Mouse (Mus musculus): ENCODE measurements around the gene Pip5k1b.

Gene Pip5k1b

GRCm38 (mm10) chr19:24417659-24418004, 138.0 kb downstream of the Pip5k1b start:
- DNase-seq (ENCODE audit: low read depth, low spot score): no peak

GRCm38 (mm10) chr19:24416975-24417658, 138.6 kb downstream of the Pip5k1b start:
- DNase-seq (ENCODE audit: low read depth, low spot score): no peak

GRCm38 (mm10) chr19:24415778-24416621, 139.7 kb downstream of the Pip5k1b start:
- DNase-seq (ENCODE audit: low read depth, low spot score): no peak

GRCm38 (mm10) chr19:24408863-24409564, 146.7 kb downstream of the Pip5k1b start:
- DNase-seq (ENCODE audit: low read depth, low spot score): no peak

GRCm38 (mm10) chr19:24404716-24405115, 151.0 kb downstream of the Pip5k1b start:
- no peak for DNase-seq (ENCODE audit: low read depth, low spot score)

- DNase-seq (ENCODE audit: low read depth, low spot score): no peak
These were observed 152.4 kb downstream of the Pip5k1b start for GRCm38 (mm10) chr19:24403245-24403644.

GRCm38 (mm10) chr19:24393920-24394319, 161.8 kb downstream of the Pip5k1b start:
- no peak for DNase-seq (ENCODE audit: low read depth, low spot score)

GRCm38 (mm10) chr19:24391519-24392251, 164.0 kb downstream of the Pip5k1b start:
- no peak for DNase-seq (ENCODE audit: low read depth, low spot score)

- DNase-seq (ENCODE audit: low read depth, low spot score): no peak
These were observed 168.5 kb downstream of the Pip5k1b start for GRCm38 (mm10) chr19:24386956-24387865.

- no peak for DNase-seq (ENCODE audit: low read depth, low spot score)
These were observed 177.2 kb downstream of the Pip5k1b start for GRCm38 (mm10) chr19:24378470-24378869.

- DNase-seq (ENCODE audit: low read depth, low spot score): no peak
These were observed 183.7 kb downstream of the Pip5k1b start for GRCm38 (mm10) chr19:24371763-24372640.

GRCm38 (mm10) chr19:24368419-24368818, 187.3 kb downstream of the Pip5k1b start:
- no peak for DNase-seq (ENCODE audit: low read depth, low spot score)

GRCm38 (mm10) chr19:24367722-24368121, 187.9 kb downstream of the Pip5k1b start:
- no peak for DNase-seq (ENCODE audit: low read depth, low spot score)

- no peak for DNase-seq (ENCODE audit: low read depth, low spot score)
These were observed 188.9 kb downstream of the Pip5k1b start for GRCm38 (mm10) chr19:24366747-24367146.

GRCm38 (mm10) chr19:24362626-24363321, 192.9 kb downstream of the Pip5k1b start:
- no peak for DNase-seq (ENCODE audit: low read depth, low spot score)

GRCm38 (mm10) chr19:24359270-24359669, 196.4 kb downstream of the Pip5k1b start:
- DNase-seq (ENCODE audit: low read depth, low spot score): no peak

GRCm38 (mm10) chr19:24352298-24352959, 203.2 kb downstream of the Pip5k1b start:
- DNase-seq (ENCODE audit: low read depth, low spot score): no peak

GRCm38 (mm10) chr19:24344501-24344900, 211.2 kb downstream of the Pip5k1b start:
- no peak for DNase-seq (ENCODE audit: low read depth, low spot score)

Data from retina, postnatal 7 days (tissue).